Mouse (Mus musculus): ENCODE measurements around the gene Arhgef16. TPM values are rescaled to one million over a fixed set of nuclear protein-coding genes. Genes with fewer than 3 reads are reported as not detected.

The Arhgef16 gene
- total and polyA plus RNA-seq, 3 experiments, result 0.36 to 1.2 (median 0.39) TPM

DNA sequence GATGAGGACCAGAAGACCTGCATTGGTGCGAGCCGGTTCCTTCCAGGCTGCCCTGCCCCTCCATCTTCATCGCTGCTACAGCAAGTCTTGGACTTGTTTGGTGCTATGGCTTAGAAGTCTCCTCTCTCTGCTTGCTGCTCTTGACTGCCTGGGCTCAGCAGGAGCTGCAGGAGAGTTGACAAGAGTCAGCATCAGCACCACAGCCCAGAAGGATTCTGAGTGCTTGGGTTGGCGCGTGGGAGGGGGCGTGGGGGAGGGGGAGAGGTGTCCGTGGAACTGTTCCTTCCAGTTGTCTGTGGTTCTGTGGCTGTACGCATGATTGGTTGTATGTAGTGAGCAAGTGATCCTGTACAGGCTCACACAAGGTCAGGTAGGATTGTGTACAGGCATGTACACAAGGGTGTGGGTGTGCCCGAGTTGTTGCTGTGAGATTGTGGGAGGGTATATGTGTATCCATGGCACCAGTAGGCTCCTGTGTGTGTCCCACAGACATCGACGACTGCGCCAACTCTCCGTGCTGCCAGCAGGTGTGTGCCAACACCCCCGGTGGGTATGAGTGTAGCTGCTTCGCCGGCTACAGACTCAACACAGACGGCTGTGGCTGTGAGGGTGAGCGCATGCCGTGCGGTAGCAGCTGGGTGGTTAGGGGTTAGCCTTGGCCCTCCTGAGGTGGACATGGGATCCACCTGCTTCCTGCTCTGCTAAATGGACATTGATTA lies 48.8 kb downstream of the Arhgef16 start:
- no peak for DNase-seq
- no peak overlapping the region for H3K4me3 ChIP-seq
- H3K79me2 ChIP-seq (replicated peaks; ENCODE audit: control insufficient read depth, insufficient read depth, low read length), result no peaks in the 10 kb centered on the region
- H3K36me3 ChIP-seq (ENCODE audit: control insufficient read depth, insufficient read depth, low read length), result no peaks in the 10 kb centered on the region
- intact Hi-C loops (cut with DNase I), result no loop called here
- H3K27me3 ChIP-seq (ENCODE audit: control insufficient read depth, insufficient read depth, low read length), result no peaks in the 10 kb centered on the region
- no peak overlapping the region for H3K27ac ChIP-seq
- TF ChIP-seq EP300 (IDR thresholded peaks at IDR 0.05; ENCODE audit: insufficient read depth, low read depth, low read length) (no peak), POLR2A (IDR thresholded peaks at IDR 0.05; ENCODE audit: insufficient read depth, low read depth, low read length) (no peak), CTCF (IDR thresholded peaks at IDR 0.05) (no peak)
- no peaks in the 10 kb centered on the region for H3K4me1 ChIP-seq (ENCODE audit: control insufficient read depth, insufficient read depth, low read length)
- no peak overlapping the region for H3K9ac ChIP-seq (ENCODE audit: low read depth, low read length)
- 86% methylated on average over 20 of the region's 20 CpGs for WGBS

- DNase-seq, result no peak
- no peaks in the 10 kb centered on the region for H3K27me3 ChIP-seq (ENCODE audit: control insufficient read depth, insufficient read depth, low read length)
- 92% methylated on average over 8 of the region's 8 CpGs for WGBS
- peaks cover 7% of the 10 kb centered on the region for H3K4me1 ChIP-seq (ENCODE audit: control insufficient read depth, insufficient read depth, low read length)
- no peak overlapping the region for H3K4me3 ChIP-seq
- H3K27ac ChIP-seq, result no peak overlapping the region
- H3K79me2 ChIP-seq (replicated peaks; ENCODE audit: control insufficient read depth, insufficient read depth, low read length), result no peaks in the 10 kb centered on the region
- no peaks in the 10 kb centered on the region for H3K36me3 ChIP-seq (ENCODE audit: control insufficient read depth, insufficient read depth, low read length)
- H3K9ac ChIP-seq (ENCODE audit: low read depth, low read length), result no peak overlapping the region
- TF ChIP-seq CTCF (IDR thresholded peaks at IDR 0.05), result no peak
- no peak for TF ChIP-seq POLR2A (IDR thresholded peaks at IDR 0.05; ENCODE audit: insufficient read depth, low read depth, low read length)
- no peak for TF ChIP-seq EP300 (IDR thresholded peaks at IDR 0.05; ENCODE audit: insufficient read depth, low read depth, low read length)
- intact Hi-C loops (cut with DNase I), result no loop called here
Observed at GRCm38 (mm10) chr4:154249316-154249715, 52.2 kb downstream of the Arhgef16 start.

DNA sequence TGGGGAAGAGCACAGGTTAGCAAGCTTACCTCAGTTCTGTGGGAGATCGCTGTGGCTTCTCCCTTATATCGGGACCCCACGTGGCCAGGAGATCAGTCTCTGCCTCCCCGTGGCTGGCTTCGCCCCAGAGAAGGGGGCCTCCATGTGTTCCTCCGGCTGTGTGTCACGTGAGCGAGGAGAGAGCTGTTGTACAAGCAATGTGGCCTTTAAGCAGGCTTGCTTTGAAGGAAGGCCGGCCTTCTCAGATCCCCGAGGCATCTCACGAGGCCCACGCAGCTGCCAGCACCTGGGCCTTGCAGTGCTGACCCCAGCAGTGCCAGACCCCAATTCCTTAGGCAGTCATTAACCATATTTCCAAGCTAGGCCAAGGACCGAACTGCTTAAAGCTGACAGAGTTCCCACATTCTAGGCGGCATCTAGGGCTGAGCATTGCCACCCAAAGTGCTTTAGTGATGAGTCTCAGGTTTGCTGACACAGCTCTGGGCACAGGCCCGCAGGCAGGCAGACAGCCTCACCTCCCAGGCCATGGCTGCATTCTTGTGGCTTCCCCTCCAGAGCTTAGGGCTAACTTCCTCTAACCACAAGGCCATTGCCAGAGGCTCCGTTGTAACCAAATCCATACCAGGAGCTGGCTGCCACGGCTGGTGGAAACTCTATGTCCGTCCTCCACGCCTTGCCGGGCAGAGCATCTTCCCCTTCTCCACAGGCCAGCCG lies 53.2 kb downstream of the Arhgef16 start:
- H3K4me1 ChIP-seq (ENCODE audit: control insufficient read depth, insufficient read depth, low read length), result peaks cover 7% of the 10 kb centered on the region
- H3K79me2 ChIP-seq (replicated peaks; ENCODE audit: control insufficient read depth, insufficient read depth, low read length), result no peaks in the 10 kb centered on the region
- H3K9ac ChIP-seq (ENCODE audit: low read depth, low read length), result no peak overlapping the region
- 88% methylated on average over 21 of the region's 21 CpGs for WGBS
- intact Hi-C loops (cut with DNase I), result no loop called here
- TF ChIP-seq CTCF (IDR thresholded peaks at IDR 0.05) (no peak), EP300 (IDR thresholded peaks at IDR 0.05; ENCODE audit: insufficient read depth, low read depth, low read length) (no peak), POLR2A (IDR thresholded peaks at IDR 0.05; ENCODE audit: insufficient read depth, low read depth, low read length) (no peak)
- no peak overlapping the region for H3K4me3 ChIP-seq
- DNase-seq, result no peak
- H3K27ac ChIP-seq, result no peak overlapping the region
- H3K27me3 ChIP-seq (ENCODE audit: control insufficient read depth, insufficient read depth, low read length), result no peaks in the 10 kb centered on the region
- H3K36me3 ChIP-seq (ENCODE audit: control insufficient read depth, insufficient read depth, low read length), result no peaks in the 10 kb centered on the region

- Histone ChIP-seq H3K79me2 (replicated peaks; ENCODE audit: control insufficient read depth, insufficient read depth, low read length) (no peaks in the 10 kb centered on the region), H3K9ac (ENCODE audit: low read depth, low read length) (no peak overlapping the region), H3K27ac (no peak overlapping the region), H3K4me1 (ENCODE audit: control insufficient read depth, insufficient read depth, low read length) (peaks cover 7% of the 10 kb centered on the region), H3K4me3 (no peak overlapping the region), H3K27me3 (ENCODE audit: control insufficient read depth, insufficient read depth, low read length) (no peaks in the 10 kb centered on the region), H3K36me3 (ENCODE audit: control insufficient read depth, insufficient read depth, low read length) (no peaks in the 10 kb centered on the region)
- WGBS, result 80% methylated on average over 22 of the region's 22 CpGs
- DNase-seq, result no peak
- intact Hi-C loops (cut with DNase I), result loop anchor here (2.0 kb wide), 1 partner anchor 39 kb away; no protein-coding TSS in a partner anchor
- no peak for TF ChIP-seq EP300 (IDR thresholded peaks at IDR 0.05; ENCODE audit: insufficient read depth, low read depth, low read length)
- TF ChIP-seq POLR2A (IDR thresholded peaks at IDR 0.05; ENCODE audit: insufficient read depth, low read depth, low read length), result no peak
- no peak for TF ChIP-seq CTCF (IDR thresholded peaks at IDR 0.05)
Observed at GRCm38 (mm10) chr4:154247207-154248091, 54.0 kb downstream of the Arhgef16 start.

- intact Hi-C loops (cut with DNase I), result loop anchor here (1.0 to 2.0 kb wide), 2 partner anchors 14 to 38 kb away; no protein-coding TSS in a partner anchor
Observed at GRCm38 (mm10) chr4:154246115-154247040, 55.1 kb downstream of the Arhgef16 start.

More at GRCm38 (mm10) chr4:154246115-154247040, 55.1 kb downstream of the Arhgef16 start:
- no peaks in the 10 kb centered on the region for H3K36me3 ChIP-seq (ENCODE audit: control insufficient read depth, insufficient read depth, low read length)
- H3K27me3 ChIP-seq (ENCODE audit: control insufficient read depth, insufficient read depth, low read length), result no peaks in the 10 kb centered on the region
- no peak overlapping the region for H3K27ac ChIP-seq
- no peak overlapping the region for H3K9ac ChIP-seq (ENCODE audit: low read depth, low read length)
- 9% methylated on average over 19 of the region's 19 CpGs for WGBS
- no peaks in the 10 kb centered on the region for H3K79me2 ChIP-seq (replicated peaks; ENCODE audit: control insufficient read depth, insufficient read depth, low read length)
- peak; percentile 77 to 86 for DNase-seq
- TF ChIP-seq POLR2A (IDR thresholded peaks at IDR 0.05; ENCODE audit: insufficient read depth, low read depth, low read length) (no peak), EP300 (IDR thresholded peaks at IDR 0.05; ENCODE audit: insufficient read depth, low read depth, low read length) (peak; percentile 50; the same call in 1 of the 2 replicates), CTCF (IDR thresholded peaks at IDR 0.05) (peak; percentile 94)
- H3K4me3 ChIP-seq, result no peak overlapping the region
- peaks cover 7% of the 10 kb centered on the region for H3K4me1 ChIP-seq (ENCODE audit: control insufficient read depth, insufficient read depth, low read length)

All from heart, adult 2 months (tissue).